Mouse (Mus musculus): Measurements from ENCODE around the gene Elf3. TPM values are rescaled to one million over a fixed set of nuclear protein-coding genes. Genes with fewer than 3 reads are reported as not detected.

Elf3 gene
- polyA plus RNA-seq, 1 experiment = 0.15 TPM

DNA sequence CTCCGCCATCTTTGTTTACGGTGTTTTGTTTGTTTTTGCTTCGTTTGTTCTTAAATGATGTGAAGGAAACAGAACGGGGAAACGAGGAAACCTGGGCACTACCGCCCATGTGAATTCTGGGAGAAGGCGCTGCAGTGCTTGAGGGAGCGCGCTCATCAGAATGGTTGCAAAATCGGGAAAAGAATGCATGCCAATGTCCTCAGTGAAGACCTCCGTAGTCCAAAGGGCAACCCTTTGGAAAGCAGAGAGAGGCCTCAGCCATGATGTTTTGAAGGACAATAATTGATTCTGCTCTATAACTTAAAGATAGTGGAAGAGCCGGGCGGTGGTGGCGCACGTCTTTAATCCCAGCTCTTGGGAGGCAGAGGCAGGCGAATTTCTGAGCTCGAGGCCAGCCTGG, 23.5 kb upstream of the Elf3 start:
- H3K36me3 ChIP-seq (ENCODE audit: control insufficient read depth, insufficient read depth, low read length) = peaks cover 10% of the 10 kb centered on the region
- no peaks in the 10 kb centered on the region for H3K4me1 ChIP-seq (ENCODE audit: control insufficient read depth, insufficient read depth, insufficient read length)
- H3K4me3 ChIP-seq (ENCODE audit: extremely low read depth, insufficient read depth, insufficient read length) = no peak overlapping the region
- H3K27me3 ChIP-seq (ENCODE audit: control insufficient read depth, insufficient read depth, low read length) = no peaks in the 10 kb centered on the region; the same call in 1 of the 2 replicates
- no peak overlapping the region for H3K27ac ChIP-seq (ENCODE audit: insufficient read depth, low read length)
- no peak for DNase-seq (ENCODE audit: low read depth in 1 of 2, low spot score in 2 of 2)
- no peak for TF ChIP-seq POLR2A (IDR thresholded peaks at IDR 0.05; ENCODE audit: low read depth, low read length)
- 95% methylated on average over 17 of the region's 17 CpGs for WGBS

DNA sequence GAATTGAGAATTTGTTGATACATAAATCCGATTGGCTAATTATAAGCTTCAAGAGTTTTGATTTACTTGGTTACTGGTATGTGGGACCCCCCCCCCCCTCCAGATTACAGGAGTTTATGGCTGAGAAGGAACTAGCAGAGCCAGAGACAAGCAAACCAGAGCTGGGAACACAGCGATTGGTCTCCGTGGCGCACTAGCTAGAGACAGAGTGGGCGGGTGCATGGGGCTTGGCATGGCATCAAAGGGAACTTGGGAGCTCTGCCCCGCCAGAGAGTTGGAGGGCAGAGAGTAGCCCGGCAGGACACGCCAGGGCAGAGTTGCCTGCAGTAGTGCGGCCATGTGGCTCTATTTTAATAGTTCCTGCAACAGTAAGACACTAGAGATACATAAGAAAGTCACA, 22.3 kb upstream of the Elf3 start:
- H3K36me3 ChIP-seq (ENCODE audit: control insufficient read depth, insufficient read depth, low read length) = peaks cover 19% of the 10 kb centered on the region
- no peaks in the 10 kb centered on the region; the same call in 1 of the 2 replicates for H3K27me3 ChIP-seq (ENCODE audit: control insufficient read depth, insufficient read depth, low read length)
- WGBS = 54% methylated on average over 9 of the region's 9 CpGs
- H3K4me3 ChIP-seq (ENCODE audit: extremely low read depth, insufficient read depth, insufficient read length) = no peak overlapping the region
- no peaks in the 10 kb centered on the region for H3K4me1 ChIP-seq (ENCODE audit: control insufficient read depth, insufficient read depth, insufficient read length)
- DNase-seq (ENCODE audit: low read depth in 1 of 2, low spot score in 2 of 2) = no peak
- TF ChIP-seq CTCF (IDR thresholded peaks at IDR 0.05; ENCODE audit: extremely low read depth, insufficient read depth, insufficient read length, insufficient replicate concordance) = no peak
- TF ChIP-seq POLR2A (IDR thresholded peaks at IDR 0.05; ENCODE audit: low read depth, low read length) = no peak
- H3K27ac ChIP-seq (ENCODE audit: insufficient read depth, low read length) = no peak overlapping the region

DNA sequence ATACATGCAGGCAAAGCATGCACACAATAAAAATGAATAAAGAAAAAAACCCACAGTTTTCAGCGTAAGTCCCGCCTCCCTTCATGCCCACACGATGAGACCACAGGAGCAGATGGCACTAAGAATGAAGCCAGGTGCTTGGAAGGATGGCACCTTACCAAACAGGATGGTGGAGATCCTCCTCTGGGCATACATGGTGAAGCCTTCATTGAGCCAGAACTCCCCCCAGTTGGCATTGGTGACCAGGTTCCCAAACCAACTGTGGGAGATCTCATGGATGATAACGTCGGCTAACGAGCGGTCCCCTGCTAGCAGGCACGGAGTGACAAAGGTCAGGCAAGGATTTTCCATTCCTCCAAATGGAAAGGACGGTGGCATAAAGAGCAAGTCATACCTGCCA, 13.0 kb upstream of the Elf3 start:
- TF ChIP-seq POLR2A (IDR thresholded peaks at IDR 0.05; ENCODE audit: low read depth, low read length) = no peak
- TF ChIP-seq CTCF (IDR thresholded peaks at IDR 0.05; ENCODE audit: extremely low read depth, insufficient read depth, insufficient read length, insufficient replicate concordance) = no peak
- Histone ChIP-seq H3K27ac (ENCODE audit: insufficient read depth, low read length) (no peak overlapping the region), H3K4me3 (ENCODE audit: extremely low read depth, insufficient read depth, insufficient read length) (no peak overlapping the region), H3K27me3 (ENCODE audit: control insufficient read depth, insufficient read depth, low read length) (no peaks in the 10 kb centered on the region), H3K36me3 (ENCODE audit: control insufficient read depth, insufficient read depth, low read length) (peaks cover 13% of the 10 kb centered on the region), H3K4me1 (ENCODE audit: control insufficient read depth, insufficient read depth, insufficient read length) (no peaks in the 10 kb centered on the region)
- no peak for DNase-seq (ENCODE audit: low read depth in 1 of 2, low spot score in 2 of 2)
- WGBS = 76% methylated on average over 9 of the region's 9 CpGs

DNA sequence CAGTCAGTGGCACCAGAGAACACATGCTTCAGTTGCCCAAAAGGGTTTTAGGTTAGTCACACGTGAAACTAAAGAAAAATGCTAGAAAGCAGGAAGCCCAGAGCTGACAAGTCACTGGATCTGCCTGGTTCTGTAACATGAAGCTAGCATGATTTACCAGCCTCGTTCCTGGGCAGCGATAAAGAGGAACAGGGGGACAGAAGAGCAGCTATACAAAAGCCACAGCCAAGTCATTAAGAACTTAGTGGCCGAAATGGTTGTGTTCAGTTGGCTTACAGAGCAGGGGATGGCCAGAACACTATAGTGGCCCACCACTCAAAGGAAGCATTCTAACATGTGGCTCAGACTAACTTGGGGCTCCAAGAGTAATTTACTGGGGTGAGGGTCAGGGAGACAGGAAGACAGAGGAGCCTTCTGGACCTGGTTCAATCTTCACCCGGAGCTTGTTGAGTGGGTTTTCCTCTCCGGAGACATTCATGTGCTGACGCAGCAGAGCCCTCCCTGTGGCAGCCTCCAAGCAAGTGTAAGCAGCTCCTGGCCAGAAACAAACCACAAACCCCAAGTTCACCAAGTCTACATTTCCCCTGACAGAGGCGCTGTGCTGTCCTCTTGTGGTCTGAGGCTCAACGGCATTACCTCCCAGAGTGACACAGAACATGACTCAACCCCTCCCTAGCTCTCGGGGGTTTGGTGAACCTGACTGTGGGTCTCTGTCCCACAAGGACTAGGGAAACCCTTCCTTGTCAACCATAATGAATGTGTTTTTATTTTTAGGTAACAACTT, 9.5 kb upstream of the Elf3 start:
- no peak overlapping the region for H3K27ac ChIP-seq (ENCODE audit: insufficient read depth, low read length)
- no peaks in the 10 kb centered on the region for H3K4me1 ChIP-seq (ENCODE audit: control insufficient read depth, insufficient read depth, insufficient read length)
- no peak for DNase-seq (ENCODE audit: low read depth in 1 of 2, low spot score in 2 of 2)
- 20% methylated on average over 10 of the region's 10 CpGs for WGBS
- TF ChIP-seq CTCF (IDR thresholded peaks at IDR 0.05; ENCODE audit: extremely low read depth, insufficient read depth, insufficient read length, insufficient replicate concordance) (no peak), POLR2A (IDR thresholded peaks at IDR 0.05; ENCODE audit: low read depth, low read length) (no peak)
- H3K4me3 ChIP-seq (ENCODE audit: extremely low read depth, insufficient read depth, insufficient read length) = no peak overlapping the region
- no peaks in the 10 kb centered on the region for H3K27me3 ChIP-seq (ENCODE audit: control insufficient read depth, insufficient read depth, low read length)
- H3K36me3 ChIP-seq (ENCODE audit: control insufficient read depth, insufficient read depth, low read length) = peaks cover 16% of the 10 kb centered on the region

DNA sequence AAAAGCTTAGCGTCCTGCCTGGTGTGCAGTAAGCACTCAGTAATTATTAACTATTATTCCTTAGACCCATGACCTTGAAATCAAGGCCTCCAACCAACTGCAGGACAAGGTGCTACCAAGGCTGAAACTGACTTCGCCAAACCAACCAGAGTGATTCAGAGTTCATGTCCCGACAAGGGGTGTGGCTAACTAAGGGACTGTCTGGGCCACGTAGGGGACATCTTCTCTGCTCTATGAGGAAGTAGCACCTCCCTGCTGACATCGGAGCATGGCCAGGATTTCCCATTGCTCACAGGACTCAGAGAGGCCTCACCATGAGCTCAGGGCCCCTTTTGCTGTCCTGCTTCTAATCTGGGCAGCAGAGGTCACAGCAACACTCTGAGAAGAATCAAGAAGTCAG, 7.5 kb upstream of the Elf3 start:
- DNase-seq (ENCODE audit: low read depth in 1 of 2, low spot score in 2 of 2) = no peak
- peaks cover 17% of the 10 kb centered on the region for H3K36me3 ChIP-seq (ENCODE audit: control insufficient read depth, insufficient read depth, low read length)
- WGBS = 64% methylated on average over 5 of the region's 5 CpGs
- H3K27ac ChIP-seq (ENCODE audit: insufficient read depth, low read length) = no peak overlapping the region
- no peaks in the 10 kb centered on the region for H3K27me3 ChIP-seq (ENCODE audit: control insufficient read depth, insufficient read depth, low read length)
- H3K4me1 ChIP-seq (ENCODE audit: control insufficient read depth, insufficient read depth, insufficient read length) = no peaks in the 10 kb centered on the region
- no peak overlapping the region for H3K4me3 ChIP-seq (ENCODE audit: extremely low read depth, insufficient read depth, insufficient read length)
- TF ChIP-seq CTCF (IDR thresholded peaks at IDR 0.05; ENCODE audit: extremely low read depth, insufficient read depth, insufficient read length, insufficient replicate concordance) = no peak
- no peak for TF ChIP-seq POLR2A (IDR thresholded peaks at IDR 0.05; ENCODE audit: low read depth, low read length)

DNA sequence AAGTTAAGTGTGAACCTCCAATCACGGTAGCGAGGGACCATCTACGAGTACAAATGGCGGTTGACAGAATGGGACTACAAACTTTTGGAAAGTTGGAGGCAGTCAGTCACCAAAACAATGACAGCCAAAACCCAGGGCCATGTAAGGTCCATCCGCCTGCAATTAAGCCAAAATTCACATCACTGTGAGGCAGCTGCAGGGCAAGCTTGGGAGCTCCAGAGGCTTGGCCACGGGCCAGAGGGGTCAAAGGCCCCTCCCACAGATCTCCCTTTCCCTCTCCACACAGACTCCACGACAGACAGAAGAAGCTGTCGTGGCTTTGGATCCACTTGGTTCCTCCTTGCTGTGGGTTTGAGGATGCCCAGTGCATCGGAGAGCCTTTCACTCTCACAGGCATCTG, 4.9 kb upstream of the Elf3 start:
- Histone ChIP-seq H3K36me3 (ENCODE audit: control insufficient read depth, insufficient read depth, low read length) (peaks cover 17% of the 10 kb centered on the region), H3K4me1 (ENCODE audit: control insufficient read depth, insufficient read depth, insufficient read length) (peaks cover 3% of the 10 kb centered on the region; the same call in 1 of the 2 replicates), H3K27ac (ENCODE audit: insufficient read depth, low read length) (no peak overlapping the region), H3K4me3 (ENCODE audit: extremely low read depth, insufficient read depth, insufficient read length) (no peak overlapping the region), H3K27me3 (ENCODE audit: control insufficient read depth, insufficient read depth, low read length) (no peaks in the 10 kb centered on the region)
- 84% methylated on average over 9 of the region's 9 CpGs for WGBS
- no peak for DNase-seq (ENCODE audit: low read depth in 1 of 2, low spot score in 2 of 2)
- TF ChIP-seq POLR2A (IDR thresholded peaks at IDR 0.05; ENCODE audit: low read depth, low read length) (no peak), CTCF (IDR thresholded peaks at IDR 0.05; ENCODE audit: extremely low read depth, insufficient read depth, insufficient read length, insufficient replicate concordance) (no peak)

DNA sequence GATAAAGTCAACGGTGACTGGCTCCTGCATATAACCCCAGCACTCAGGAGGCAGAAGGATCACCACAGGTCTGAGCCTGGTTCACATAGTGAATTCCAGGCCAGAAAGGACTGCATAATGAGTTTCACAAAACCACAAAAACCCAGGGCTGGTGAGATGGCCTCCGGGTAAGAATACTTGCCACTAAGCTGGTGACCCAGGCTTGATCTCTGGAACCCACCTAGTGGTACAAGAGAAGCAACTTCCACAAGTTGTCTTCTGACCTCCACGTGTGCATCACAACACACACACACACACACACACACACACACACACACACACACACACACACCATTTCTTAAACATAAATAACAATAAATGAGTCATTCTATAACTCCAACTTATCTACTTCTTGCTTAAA, 4.0 kb upstream of the Elf3 start:
- Histone ChIP-seq H3K27me3 (ENCODE audit: control insufficient read depth, insufficient read depth, low read length) (no peaks in the 10 kb centered on the region), H3K27ac (ENCODE audit: insufficient read depth, low read length) (no peak overlapping the region), H3K4me1 (ENCODE audit: control insufficient read depth, insufficient read depth, insufficient read length) (peaks cover 3% of the 10 kb centered on the region; the same call in 1 of the 2 replicates), H3K36me3 (ENCODE audit: control insufficient read depth, insufficient read depth, low read length) (peaks cover 14% of the 10 kb centered on the region), H3K4me3 (ENCODE audit: extremely low read depth, insufficient read depth, insufficient read length) (no peak overlapping the region)
- DNase-seq (ENCODE audit: low read depth in 1 of 2, low spot score in 2 of 2) = no peak
- 73% methylated on average over 3 of the region's 3 CpGs for WGBS
- TF ChIP-seq POLR2A (IDR thresholded peaks at IDR 0.05; ENCODE audit: low read depth, low read length) (no peak), CTCF (IDR thresholded peaks at IDR 0.05; ENCODE audit: extremely low read depth, insufficient read depth, insufficient read length, insufficient replicate concordance) (no peak)
